Mouse (Mus musculus) erythroid progenitor cell, adult 5-6 weeks (primary cell): Measurements from ENCODE around the gene Robo2. TPM values are rescaled to one million over a fixed set of nuclear protein-coding genes. Genes with fewer than 3 reads are reported as not detected.

ENCODE experiments used
- ATAC-seq: replicated peaks from 2 replicates; pipeline ENCODE4 v1.8.0; 2016; ENCODE audit warnings: moderate number of reproducible peaks, mild to moderate bottlenecking, moderate TSS enrichment, inconsistent platforms; ENCODE audit not compliant: poor library complexity, low FRiP score, severe bottlenecking
- total RNA-seq, 2 experiments: library from RNA; stranded (forward) in 1 of 2; stranded (reverse) in 1 of 2; fragments of 150-400 nt in 1 of 2; fragments of 186-747, 209-891 nt in 1 of 2; gene quantifications; 2 replicates each; pipeline versions ENCODE4 v1.2.3 to v1.2.4; 2015 to 2017; ENCODE audit warnings: low replicate concordance in 2 of 2

Robo2 gene
- total RNA-seq, 2 experiments from 2014 or later, result not detected

GRCm38 (mm10) chr16:74225423-74226272 lies 186.0 kb downstream of the Robo2 start:
- ATAC-seq, result no peak

- no peak for ATAC-seq
Observed at GRCm38 (mm10) chr16:74222501-74222900, 189.1 kb downstream of the Robo2 start.

- no peak for ATAC-seq
Observed at GRCm38 (mm10) chr16:74216879-74217415, 194.7 kb downstream of the Robo2 start.

GRCm38 (mm10) chr16:74215791-74216190 lies 195.8 kb downstream of the Robo2 start:
- ATAC-seq, result no peak

GRCm38 (mm10) chr16:74200705-74201104 lies 210.9 kb downstream of the Robo2 start:
- no peak for ATAC-seq

- ATAC-seq, result no peak
Observed at GRCm38 (mm10) chr16:74200024-74200703, 211.5 kb downstream of the Robo2 start.

GRCm38 (mm10) chr16:74192979-74193554 lies 218.6 kb downstream of the Robo2 start:
- ATAC-seq, result no peak

GRCm38 (mm10) chr16:74191621-74192020 lies 220.0 kb downstream of the Robo2 start:
- ATAC-seq, result no peak

GRCm38 (mm10) chr16:74182509-74183113 lies 229.0 kb downstream of the Robo2 start:
- no peak for ATAC-seq

- ATAC-seq, result no peak
Observed at GRCm38 (mm10) chr16:74172673-74173072, 239.0 kb downstream of the Robo2 start.

- ATAC-seq, result no peak
Observed at GRCm38 (mm10) chr16:74169642-74170041, 242.0 kb downstream of the Robo2 start.

- ATAC-seq, result no peak
Observed at GRCm38 (mm10) chr16:74169121-74169520, 242.5 kb downstream of the Robo2 start.

- no peak for ATAC-seq
Observed at GRCm38 (mm10) chr16:74167832-74168231, 243.8 kb downstream of the Robo2 start.

GRCm38 (mm10) chr16:74162041-74162440 lies 249.6 kb downstream of the Robo2 start:
- ATAC-seq, result no peak

- no peak for ATAC-seq
Observed at GRCm38 (mm10) chr16:74159189-74159588, 252.4 kb downstream of the Robo2 start.

GRCm38 (mm10) chr16:74136181-74136580 lies 275.4 kb downstream of the Robo2 start:
- no peak for ATAC-seq

GRCm38 (mm10) chr16:74132833-74133232 lies 278.8 kb downstream of the Robo2 start:
- ATAC-seq, result no peak

- no peak for ATAC-seq
Observed at GRCm38 (mm10) chr16:74131370-74131769, 280.3 kb downstream of the Robo2 start.

GRCm38 (mm10) chr16:74128443-74128983 lies 283.1 kb downstream of the Robo2 start:
- no peak for ATAC-seq

GRCm38 (mm10) chr16:74113155-74113554 lies 298.5 kb downstream of the Robo2 start:
- no peak for ATAC-seq
